Mouse (Mus musculus) midbrain, embryonic 14.5 days (tissue): ENCODE results near the gene Mcf2l. TPM values are rescaled to one million over a fixed set of nuclear protein-coding genes. Genes with fewer than 3 reads are reported as not detected.
A peak's percentile ranks its signal among the peaks of the same experiment; 100 is the strongest.

Experiments used
- ATAC-seq: fragments of 200-750 bp; cut with Nextera tagmentation; 2 replicates; pipeline ENCODE4 v1.8.0; 2017; ENCODE audit warnings: moderate number of reproducible peaks, moderate library complexity; ENCODE audit not compliant: low FRiP score, low TSS enrichment
- DNase-seq: peaks from one replicate; pipeline ENCODE4 v3.0.0-alpha.2; 2015
- H3K27ac ChIP-seq: fragments of 300-500 bp; sonication (generic); replicated peaks from 2 replicates; pipeline ENCODE4 v1.5.1; 2014; ENCODE audit warnings: mild to moderate bottlenecking, low read depth, low read length, moderate library complexity
- H3K27me3 ChIP-seq: fragments of 300-500 bp; sonication (generic); 2 replicates; pipeline ENCODE4 v1.6.1; 2014; ENCODE audit warnings: low read length, control low read depth, mixed read lengths; ENCODE audit not compliant: control insufficient read depth, insufficient read depth
- H3K36me3 ChIP-seq: fragments of 300-500 bp; sonication (generic); 2 replicates; pipeline ENCODE4 v1.6.1; 2014; ENCODE audit warnings: low read length, control low read depth; ENCODE audit not compliant: control insufficient read depth, insufficient read depth
- H3K4me1 ChIP-seq: fragments of 300-500 bp; sonication (generic); 2 replicates; pipeline ENCODE4 v1.6.1; 2014; ENCODE audit warnings: mild to moderate bottlenecking, antibody characterized with exemption, low read length, control low read depth; ENCODE audit not compliant: control insufficient read depth, insufficient read depth
- H3K4me2 ChIP-seq: fragments of 300-500 bp; sonication (generic); 2 replicates; pipeline ENCODE4 v1.6.1; 2014; ENCODE audit warnings: mild to moderate bottlenecking, low read length, moderate library complexity
- H3K4me3 ChIP-seq: fragments of 300-500 bp; sonication (generic); replicated peaks from 2 replicates; pipeline ENCODE4 v1.5.1; 2014; ENCODE audit warnings: low read depth, low read length
- H3K9ac ChIP-seq: fragments of 300-500 bp; sonication (generic); replicated peaks from 2 replicates; pipeline ENCODE4 v1.6.1; 2014; ENCODE audit warnings: mild to moderate bottlenecking, low read length, moderate library complexity
- H3K9me3 ChIP-seq: fragments of 300-500 bp; sonication (generic); 2 replicates; pipeline ENCODE4 v1.6.1; 2016; ENCODE audit warnings: low read length, control low read depth, mixed read lengths; ENCODE audit not compliant: control insufficient read depth
- WGBS: fragments of 180-500 bp; shearing (Covaris S2); extraction: QIAGEN DNeasy Blood & Tissue Kit; methylation state at CpG from one replicate; pipeline ENCODE4 v1.1.7; 2014; 5-methylcytosine and 5-hydroxymethylcytosine counted together
- polyA plus RNA-seq: library from polyadenylated mRNA; unstranded; fragments of >200 nt; fragmentation: Nextera tagmentation; extraction: Ambion mirVana; gene quantifications from 2 replicates; pipeline ENCODE4 v1.2.1, GENCODE M21; 2014

Gene Mcf2l
- polyA plus RNA-seq, 1 experiment from 2014 or later: 174 TPM

- WGBS: 43% methylated on average over 13 of the region's 13 CpGs
- DNase-seq: peak; percentile 85
- no peak overlapping the region for H3K4me2 ChIP-seq
- H3K27ac ChIP-seq: no peak overlapping the region
- ATAC-seq: peak; percentile 37; the same call in 1 of the 2 replicates
- H3K4me3 ChIP-seq: no peak overlapping the region
- 0 out of 2 replicates have a peak, but pooled peaks cover 7% of the 10 kb centered on the region for H3K36me3 ChIP-seq
- H3K9me3 ChIP-seq: no peaks in the 10 kb centered on the region
- H3K27me3 ChIP-seq: no peaks in the 10 kb centered on the region
- H3K4me1 ChIP-seq: no peaks in the 10 kb centered on the region
- no peak overlapping the region for H3K9ac ChIP-seq
These were observed 23.1 kb downstream of the Mcf2l start for GRCm38 (mm10) chr8:12896494-12897373.

DNA sequence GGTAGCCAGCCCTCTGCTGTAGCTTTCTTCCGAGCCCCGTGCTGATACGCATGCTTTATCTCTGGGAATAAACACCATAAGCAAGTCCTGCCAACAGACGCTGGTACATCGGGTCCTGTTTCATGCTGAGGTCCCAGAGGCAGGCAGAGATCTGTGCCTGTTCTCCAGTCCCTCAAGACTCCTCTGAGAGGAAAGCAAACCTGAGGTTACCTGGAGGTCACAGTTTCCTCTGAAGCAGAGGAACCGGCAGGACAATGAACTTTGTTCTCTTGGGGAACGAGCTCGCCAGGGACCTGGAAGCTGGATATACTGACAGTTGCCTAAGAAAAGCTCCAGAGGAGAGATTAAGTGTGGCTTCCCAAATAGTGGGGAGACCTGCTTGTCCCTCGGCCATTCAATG, 24.2 kb downstream of the Mcf2l start:
- no peaks in the 10 kb centered on the region for H3K4me1 ChIP-seq
- 79% methylated on average over 9 of the region's 9 CpGs for whole genome bisulfite sequencing
- no peak overlapping the region for H3K9ac ChIP-seq
- DNase-seq (no peak), ATAC-seq (no peak)
- no peaks in the 10 kb centered on the region for H3K9me3 ChIP-seq
- H3K27ac ChIP-seq: no peak overlapping the region
- H3K4me2 ChIP-seq: no peak overlapping the region
- H3K27me3 ChIP-seq: no peaks in the 10 kb centered on the region
- H3K4me3 ChIP-seq: no peak overlapping the region
- H3K36me3 ChIP-seq: no peaks in the 10 kb centered on the region

DNA sequence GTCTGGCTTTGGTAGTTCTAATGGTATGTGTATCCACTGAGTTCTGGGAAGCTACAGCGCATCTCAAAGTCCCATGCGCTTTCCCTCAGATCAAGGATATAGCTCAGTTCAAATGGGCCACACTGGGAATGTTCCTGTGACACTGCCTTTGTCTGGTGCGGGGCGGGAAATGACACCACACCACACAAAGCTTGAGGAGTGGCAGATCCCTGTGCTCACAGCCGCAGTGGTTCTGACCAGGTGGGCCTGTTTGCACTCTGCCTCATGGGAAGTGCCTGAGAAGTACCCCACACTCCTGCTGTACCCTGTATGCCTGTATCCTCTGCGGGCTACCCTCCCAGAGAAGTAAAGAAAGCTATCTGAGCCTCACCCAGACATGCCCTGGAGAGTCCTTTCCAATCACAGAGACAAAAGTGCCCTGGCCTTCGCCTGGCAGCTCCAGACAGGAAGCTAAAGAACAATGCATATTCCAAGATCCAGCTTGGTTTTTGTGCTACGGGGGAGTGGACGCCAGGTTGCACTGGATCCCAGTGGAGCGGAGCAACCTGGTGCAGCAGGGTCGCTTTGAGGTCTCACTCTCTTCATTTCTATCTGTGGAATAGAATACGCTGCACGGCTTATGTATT, 30.3 kb downstream of the Mcf2l start:
- Histone ChIP-seq H3K27ac (0 out of 2 replicates have a peak overlapping the region, but pooled peaks have one; percentile 5), H3K4me3 (no peak overlapping the region), H3K4me1 (no peaks in the 10 kb centered on the region), H3K4me2 (no peak overlapping the region), H3K36me3 (no peaks in the 10 kb centered on the region), H3K9ac (no peak overlapping the region), H3K27me3 (no peaks in the 10 kb centered on the region), H3K9me3 (no peaks in the 10 kb centered on the region)
- ATAC-seq (no peak), DNase-seq (no peak)
- WGBS: 89% methylated on average over 13 of the region's 13 CpGs

DNA sequence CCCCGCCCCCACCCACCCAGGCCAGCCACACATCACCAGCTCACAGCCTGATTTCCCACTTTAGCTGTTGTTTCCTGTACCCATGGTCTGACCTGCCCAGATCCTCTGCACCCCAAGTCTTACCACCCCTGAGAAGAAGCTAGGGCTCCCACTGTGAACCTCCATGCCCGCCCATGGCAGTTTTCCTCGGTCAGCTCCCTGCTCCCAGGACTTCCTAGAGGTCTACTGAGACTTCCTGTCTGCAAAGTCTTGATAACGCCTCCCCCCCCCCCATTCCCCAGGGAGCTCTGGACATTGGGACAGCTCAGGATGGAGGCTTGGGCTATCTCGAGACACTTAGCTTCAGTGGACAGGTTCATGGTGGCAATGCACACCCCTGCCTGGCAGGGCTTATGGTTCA, 31.5 kb downstream of the Mcf2l start:
- H3K27me3 ChIP-seq: no peaks in the 10 kb centered on the region
- no peaks in the 10 kb centered on the region for H3K4me1 ChIP-seq
- no peak overlapping the region for H3K4me3 ChIP-seq
- H3K36me3 ChIP-seq: no peaks in the 10 kb centered on the region
- WGBS: 95% methylated on average over 5 of the region's 5 CpGs
- H3K27ac ChIP-seq: no peak overlapping the region
- no peak overlapping the region for H3K4me2 ChIP-seq
- no peaks in the 10 kb centered on the region for H3K9me3 ChIP-seq
- no peak overlapping the region for H3K9ac ChIP-seq
- ATAC-seq: no peak
- DNase-seq: no peak

DNA sequence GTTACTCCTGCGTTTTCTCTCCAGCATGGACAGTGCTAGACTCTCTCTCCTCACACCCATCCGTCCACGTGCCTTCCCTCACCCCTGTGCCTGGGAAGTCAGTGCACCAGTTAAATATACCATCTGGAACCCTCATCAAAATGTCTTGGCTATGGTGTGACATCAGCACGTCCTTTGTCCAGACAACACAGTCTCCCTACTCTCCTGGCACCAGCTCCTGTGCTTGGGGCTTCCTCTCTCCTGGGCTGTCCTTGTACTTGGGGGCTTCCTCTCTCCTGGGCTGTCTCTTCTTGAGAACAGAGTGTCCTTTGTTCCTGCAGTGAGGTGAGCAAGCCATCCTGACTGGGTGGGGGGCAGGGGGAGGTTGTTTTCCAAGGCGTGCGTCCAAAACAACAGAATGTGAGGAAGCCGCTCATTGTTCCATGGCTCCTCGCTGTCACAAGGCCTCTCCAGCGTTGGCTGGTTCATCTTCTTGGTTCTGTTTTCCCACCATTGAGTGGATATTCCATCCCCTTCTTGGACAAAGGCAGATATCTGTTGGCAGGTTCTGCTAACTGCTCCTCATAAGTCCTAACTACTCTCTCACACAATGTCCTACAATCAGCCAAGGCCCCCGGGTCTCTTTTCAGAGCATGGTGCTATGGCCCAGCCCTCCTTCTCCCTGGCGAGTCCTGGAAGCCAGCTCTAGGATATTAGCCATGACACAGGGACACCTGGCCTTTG, 32.2 kb downstream of the Mcf2l start:
- Histone ChIP-seq H3K9ac (no peak overlapping the region), H3K36me3 (no peaks in the 10 kb centered on the region), H3K4me1 (no peaks in the 10 kb centered on the region), H3K4me3 (no peak overlapping the region), H3K4me2 (no peak overlapping the region), H3K27me3 (no peaks in the 10 kb centered on the region), H3K9me3 (no peaks in the 10 kb centered on the region), H3K27ac (no peak overlapping the region)
- WGBS: 92% methylated on average over 11 of the region's 11 CpGs
- DNase-seq (no peak), ATAC-seq (no peak)

- Histone ChIP-seq H3K27me3 (no peaks in the 10 kb centered on the region), H3K4me3 (no peak overlapping the region), H3K4me2 (no peak overlapping the region), H3K27ac (no peak overlapping the region), H3K4me1 (no peaks in the 10 kb centered on the region), H3K36me3 (no peaks in the 10 kb centered on the region), H3K9me3 (no peaks in the 10 kb centered on the region), H3K9ac (no peak overlapping the region)
- DNase-seq (no peak), ATAC-seq (no peak)
- 55% methylated on average over 5 of the region's 5 CpGs for WGBS
These were observed 33.0 kb downstream of the Mcf2l start for GRCm38 (mm10) chr8:12906597-12906996.

- H3K4me3 ChIP-seq: no peak overlapping the region
- no peaks in the 10 kb centered on the region for H3K4me1 ChIP-seq
- WGBS: 81% methylated on average over 4 of the region's 4 CpGs
- DNase-seq: no peak
- ATAC-seq: no peak
- H3K36me3 ChIP-seq: no peaks in the 10 kb centered on the region
- no peak overlapping the region for H3K4me2 ChIP-seq
- H3K9me3 ChIP-seq: no peaks in the 10 kb centered on the region
- H3K9ac ChIP-seq: no peak overlapping the region
- no peaks in the 10 kb centered on the region for H3K27me3 ChIP-seq
- H3K27ac ChIP-seq: no peak overlapping the region
These were observed 34.1 kb downstream of the Mcf2l start for GRCm38 (mm10) chr8:12907730-12908129.

GRCm38 (mm10) chr8:12912011-12912410, 38.4 kb downstream of the Mcf2l start:
- Histone ChIP-seq H3K27me3 (no peaks in the 10 kb centered on the region), H3K4me2 (no peak overlapping the region), H3K36me3 (no peaks in the 10 kb centered on the region), H3K9me3 (no peaks in the 10 kb centered on the region), H3K4me1 (peaks cover 3% of the 10 kb centered on the region), H3K9ac (no peak overlapping the region), H3K27ac (no peak overlapping the region), H3K4me3 (no peak overlapping the region)
- ATAC-seq (no peak), DNase-seq (no peak)
- WGBS: 7% methylated on average over 5 of the region's 5 CpGs
